Mouse (Mus musculus) heart, postnatal 0 days (tissue): ENCODE measurements at regions not wholly inside any gene's neighbourhood (a gene's known extent, or its start where the extent isn't known, plus 50 kb on each side); places are given as distances from the start of the nearest gene placed in this dataset.

Experiments
- CTCF ChIP-seq: IDR thresholded peaks from 2 replicates; pipeline ENCODE4 v1.5.1; 2016; ENCODE audit warnings: antibody characterized with exemption, control low read depth, low read depth
- EP300 ChIP-seq: IDR thresholded peaks from 2 replicates; pipeline ENCODE4 v1.6.1; 2016; ENCODE audit warnings: antibody characterized with exemption, low read depth

GRCm38 (mm10) chr16:46548207-46548606, 49.9 kb upstream of the Nectin3 start:
- TF ChIP-seq CTCF (no peak), EP300 (no peak)
